Mouse (Mus musculus): ENCODE results near the gene Rapgef3.

Rapgef3 gene

DNA sequence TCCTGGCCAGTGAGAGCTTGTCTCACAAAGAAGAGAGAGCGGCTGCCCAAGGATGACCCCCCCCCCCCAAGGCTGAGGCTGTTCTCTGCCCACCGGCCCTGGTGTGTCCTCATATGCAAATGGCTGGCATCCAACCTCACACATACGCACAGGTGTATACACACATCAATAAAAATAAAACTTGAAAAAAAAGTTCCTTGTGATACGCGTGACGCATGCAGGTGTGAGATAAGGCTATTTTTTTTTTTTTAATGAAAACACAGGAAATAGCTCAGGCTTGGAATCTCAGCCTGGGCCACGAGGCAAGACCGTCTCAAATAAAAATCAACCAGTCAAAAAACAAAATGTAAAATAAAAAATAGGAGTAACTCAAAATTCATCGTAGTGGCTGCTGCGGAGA is 21.5 kb downstream of the Rapgef3 start:
- DNase-seq (ENCODE audit: low read depth): no peak

DNA sequence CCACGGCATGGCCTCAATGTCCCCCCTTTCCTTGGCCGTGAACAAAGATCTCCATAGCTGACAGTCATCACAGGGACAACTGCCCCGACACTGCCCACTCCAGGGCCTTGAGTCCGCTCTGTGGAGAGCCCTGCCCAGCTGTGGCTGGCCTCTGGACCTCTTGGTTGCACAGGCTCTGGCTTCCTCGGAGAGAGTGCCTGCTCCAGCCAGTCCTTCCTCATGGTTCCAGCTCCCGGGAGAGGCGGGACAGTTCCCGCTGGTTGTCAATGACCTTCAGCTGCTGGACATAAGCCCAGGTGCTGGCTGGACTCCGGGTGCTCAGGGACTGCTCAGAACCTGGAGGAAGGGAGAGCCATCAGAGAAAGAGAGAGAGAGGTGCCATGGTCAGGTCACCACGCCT is 22.4 kb downstream of the Rapgef3 start:
- no peak for DNase-seq (ENCODE audit: low read depth)

DNA sequence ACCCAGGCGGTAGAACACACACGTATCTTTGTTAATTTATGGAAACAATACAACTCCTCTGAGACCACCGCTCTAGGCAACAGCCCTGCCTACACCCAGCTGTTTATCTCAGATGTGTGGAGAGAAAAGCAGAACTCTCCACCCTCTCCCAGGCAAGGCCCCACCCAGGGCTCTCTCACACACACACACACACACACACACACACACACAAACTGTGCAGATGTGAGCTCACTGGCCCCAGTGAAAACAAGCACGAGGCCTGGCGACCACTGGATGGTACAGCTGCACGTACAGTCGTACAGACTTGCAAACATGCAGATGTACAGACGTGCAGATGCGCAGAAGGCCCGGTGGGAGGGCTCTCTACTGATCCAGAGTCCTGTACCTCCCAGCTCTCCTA is 22.8 kb downstream of the Rapgef3 start:
- DNase-seq (ENCODE audit: low read depth): no peak

DNA sequence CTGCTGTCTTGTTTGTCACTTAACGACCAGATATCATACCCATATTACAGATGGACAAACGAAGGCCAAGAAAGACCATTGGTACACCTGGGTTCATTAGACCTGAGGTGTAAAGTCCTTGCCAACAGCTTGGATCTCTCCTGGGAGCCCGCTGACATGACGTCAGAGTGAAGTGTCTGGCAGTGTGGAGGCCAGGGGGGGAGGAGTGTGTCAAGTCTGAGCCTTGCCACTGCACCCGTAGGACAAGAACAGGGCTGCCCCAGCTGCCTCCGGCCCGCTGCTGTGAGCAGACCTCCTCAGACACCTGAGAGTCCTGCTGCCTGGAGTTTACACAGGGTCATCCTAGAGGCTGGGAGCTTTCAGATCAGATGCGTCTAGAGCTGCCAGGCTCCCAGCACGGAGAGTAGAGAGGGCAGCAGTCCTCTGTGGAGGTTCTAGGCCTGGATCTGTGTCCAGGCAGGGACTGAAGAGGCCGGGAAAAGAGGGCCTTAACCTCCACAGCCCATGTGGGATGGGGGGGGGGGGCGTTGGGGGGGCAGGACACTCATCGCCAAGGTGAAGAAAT is 23.7 kb downstream of the Rapgef3 start:
- DNase-seq (ENCODE audit: low read depth): no peak

DNA sequence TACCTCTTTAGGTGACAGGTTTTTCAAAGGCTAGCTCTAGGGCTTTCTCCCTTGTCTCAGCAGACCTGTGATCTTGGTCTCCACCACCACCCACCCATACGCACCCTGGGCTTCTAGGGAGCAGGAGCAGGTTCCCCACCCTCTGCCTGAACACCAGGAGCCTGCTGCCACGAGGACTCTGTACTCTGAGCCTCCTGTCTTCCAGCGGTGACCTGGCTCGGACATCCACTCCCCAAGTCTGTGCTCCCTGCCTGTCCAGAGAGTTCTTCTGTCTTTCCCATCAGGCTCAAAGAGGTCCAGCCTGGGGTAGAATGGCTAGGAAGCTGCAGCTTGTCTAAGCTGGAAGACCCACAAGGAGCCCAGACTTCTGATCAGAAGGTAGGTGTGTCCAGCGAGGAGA is 24.6 kb downstream of the Rapgef3 start:
- DNase-seq (ENCODE audit: low read depth): no peak

DNA sequence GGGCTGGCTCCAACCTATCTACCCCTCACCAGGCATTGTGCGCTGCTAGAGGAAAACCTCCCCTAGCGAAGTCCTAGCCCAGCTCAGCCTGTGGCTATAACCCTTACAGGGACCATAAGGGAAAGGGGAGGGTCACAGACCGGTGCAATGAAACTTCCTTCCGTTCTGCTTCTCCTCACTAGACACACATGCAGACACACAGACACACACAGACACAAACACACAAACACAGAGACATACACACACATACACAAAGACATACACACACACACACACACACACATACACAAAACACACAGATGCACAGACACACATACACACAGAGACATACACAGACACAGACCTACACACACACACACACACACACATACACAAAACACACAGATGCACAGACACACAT is 25.2 kb downstream of the Rapgef3 start:
- DNase-seq (ENCODE audit: low read depth): no peak

DNA sequence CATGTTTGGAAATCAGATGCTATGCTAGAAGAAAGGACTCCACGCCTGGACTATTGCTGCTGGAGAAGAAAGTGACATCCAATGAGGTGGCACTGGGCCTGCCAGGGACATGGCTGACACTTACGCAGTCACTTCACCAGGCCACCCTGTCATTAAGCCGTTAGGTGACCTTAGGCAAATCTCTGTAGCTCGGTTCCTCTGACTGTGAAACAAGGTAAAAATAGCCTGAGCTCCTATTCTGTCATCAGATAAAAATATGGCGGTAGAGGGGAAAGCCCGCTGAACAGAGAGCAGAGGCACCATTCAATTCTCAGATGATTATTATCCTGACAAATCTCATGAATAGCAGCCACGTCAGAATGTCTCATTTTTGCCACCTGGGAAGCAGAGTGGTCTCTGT is 25.7 kb downstream of the Rapgef3 start:
- no peak for DNase-seq (ENCODE audit: low read depth)

DNA sequence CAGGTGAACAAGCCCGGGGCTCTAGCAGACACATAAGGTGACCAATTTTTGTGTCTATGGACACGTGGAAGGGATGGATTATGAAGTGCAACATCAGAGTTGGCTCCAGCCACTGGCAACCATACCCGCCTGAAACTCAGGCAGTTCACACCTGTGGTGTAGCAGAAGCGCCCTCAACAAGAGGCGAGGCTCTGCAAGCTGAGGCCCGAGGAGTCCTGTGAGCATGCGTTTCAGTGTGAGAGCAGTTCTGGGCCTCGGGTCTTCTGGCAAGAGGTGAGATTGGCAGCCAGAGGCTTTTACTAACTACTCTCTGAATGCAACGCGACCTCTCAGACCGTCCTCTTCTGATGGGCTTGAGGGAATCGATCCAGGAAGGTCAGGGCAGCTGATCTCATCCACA is 26.1 kb downstream of the Rapgef3 start:
- no peak for DNase-seq (ENCODE audit: low read depth)

DNA sequence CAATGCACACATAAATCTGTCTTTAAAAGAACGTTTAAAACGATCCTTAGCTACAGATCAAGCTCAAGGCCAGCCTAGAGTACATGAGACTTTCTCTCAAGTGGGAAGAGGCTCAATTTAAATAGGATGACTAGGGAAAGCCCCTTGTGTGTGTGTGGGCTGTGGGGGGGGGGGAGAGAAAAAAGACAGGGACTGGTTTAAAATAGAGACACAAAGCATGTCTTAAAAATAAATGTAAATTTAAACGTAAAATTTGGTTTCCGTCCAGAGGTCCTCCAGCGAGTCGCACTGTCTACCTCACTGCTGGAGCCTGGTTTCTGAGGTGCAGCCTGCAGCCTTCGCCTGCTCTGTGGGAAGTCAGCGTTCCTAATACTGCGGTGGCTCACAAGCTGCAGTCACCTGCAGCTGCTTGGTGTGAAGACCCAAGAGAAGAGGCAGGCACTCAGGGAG is 27.5 kb downstream of the Rapgef3 start:
- DNase-seq (ENCODE audit: low read depth): no peak

DNA sequence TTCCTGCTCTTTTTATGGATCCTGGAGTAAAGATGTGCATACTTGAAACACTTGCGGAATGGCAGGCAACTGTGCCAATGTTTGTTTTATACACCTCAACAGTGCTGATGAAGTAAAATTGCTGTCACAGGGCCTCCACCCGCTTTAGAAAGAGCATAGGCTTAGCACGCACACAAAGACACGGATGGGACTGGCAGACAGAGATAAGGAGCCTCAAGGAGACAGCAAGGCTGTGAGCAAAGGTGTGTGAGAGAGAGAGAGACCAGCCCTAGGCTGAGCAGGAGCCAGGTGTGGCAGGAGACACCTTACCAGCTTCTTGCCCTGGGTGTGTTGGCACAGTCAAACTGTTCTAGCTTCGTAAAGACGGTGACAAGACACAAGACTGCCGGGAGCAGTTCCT is 28.8 kb downstream of the Rapgef3 start:
- no peak for DNase-seq (ENCODE audit: low read depth)

DNA sequence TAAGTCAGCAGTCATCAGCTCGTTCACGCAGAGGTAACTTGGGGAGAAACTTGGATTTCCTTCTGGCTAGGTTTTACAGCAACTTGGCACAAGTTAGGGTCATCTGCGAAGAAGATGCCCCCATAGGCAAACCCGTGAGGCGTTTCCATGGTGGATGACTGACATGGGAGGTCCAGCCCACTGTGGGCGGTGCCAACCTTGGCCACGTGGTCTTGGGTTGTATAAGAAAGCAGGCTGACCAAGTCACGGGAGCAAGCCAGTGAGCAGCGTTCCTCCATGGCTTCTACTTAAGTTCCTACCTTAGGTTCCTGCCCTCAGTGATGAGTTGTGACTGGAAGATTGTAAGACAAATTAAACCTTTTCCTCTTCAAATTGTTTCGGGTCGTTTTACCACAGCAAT is 35.8 kb downstream of the Rapgef3 start:
- DNase-seq (ENCODE audit: low read depth): no peak

DNA sequence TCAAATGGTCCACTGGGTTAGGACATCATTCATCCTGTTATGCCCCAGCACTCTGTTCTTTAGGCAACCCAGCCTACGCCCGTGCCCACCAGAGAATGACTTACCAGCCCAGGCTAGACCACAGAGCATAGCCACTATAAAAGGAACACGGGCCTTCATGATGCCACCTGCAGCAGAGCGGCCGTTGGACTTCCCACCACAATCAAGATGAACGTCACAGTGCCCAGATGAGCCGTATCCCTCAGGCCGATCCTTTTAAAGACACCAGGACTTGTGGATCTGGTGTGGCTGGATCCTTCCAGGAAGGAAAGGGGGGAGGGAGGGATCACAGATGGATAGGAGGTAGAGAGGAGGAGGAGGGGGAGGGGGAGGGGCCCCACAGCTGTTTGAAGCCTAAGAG is 36.7 kb downstream of the Rapgef3 start, which contains the start of gene Endou:
Gene Endou (minus strand): TSS at position 229 of the 400 bp plus-strand sequence.
- no peak for DNase-seq (ENCODE audit: low read depth)

DNA sequence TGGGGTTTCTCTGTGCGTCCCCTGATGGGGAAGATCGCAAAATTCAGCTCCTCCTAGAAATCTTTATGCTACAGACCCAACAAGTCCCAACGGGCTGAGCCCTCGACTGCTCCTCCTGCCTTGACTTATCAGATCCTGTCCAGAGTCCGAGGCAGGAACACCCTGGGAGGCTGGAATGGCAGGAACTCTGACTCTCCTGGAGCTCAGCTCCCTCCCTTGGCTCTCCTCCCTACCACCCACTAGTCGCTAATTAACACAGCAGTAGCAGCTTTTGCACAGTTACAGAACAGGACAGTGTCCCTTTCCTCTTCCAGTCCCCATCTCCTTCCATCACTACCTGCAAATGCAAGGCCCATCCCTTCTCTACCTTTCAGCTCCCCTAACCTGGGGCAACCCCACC is 37.4 kb downstream of the Rapgef3 start:
- DNase-seq (ENCODE audit: low read depth): no peak

DNA sequence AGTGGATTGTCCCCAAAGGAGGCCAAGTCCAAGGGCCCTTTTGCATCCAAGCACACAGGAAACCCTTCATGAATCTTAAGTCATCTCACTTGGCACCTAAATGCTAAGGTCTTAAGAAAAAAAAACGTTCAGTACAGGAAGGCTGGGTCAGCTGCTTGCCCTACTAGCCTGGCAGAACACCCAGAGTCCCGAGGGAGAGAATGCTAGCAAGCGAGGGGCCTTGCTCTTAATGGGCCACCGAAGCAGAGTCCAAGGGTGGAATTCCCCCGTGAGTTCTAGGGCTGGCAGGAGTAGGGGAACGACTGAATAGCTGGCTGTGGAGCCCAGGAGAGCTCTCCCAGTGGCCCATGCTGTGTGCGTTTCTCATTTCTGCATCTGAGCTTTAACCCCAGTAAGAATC is 39.0 kb downstream of the Rapgef3 start:
- no peak for DNase-seq (ENCODE audit: low read depth)

DNA sequence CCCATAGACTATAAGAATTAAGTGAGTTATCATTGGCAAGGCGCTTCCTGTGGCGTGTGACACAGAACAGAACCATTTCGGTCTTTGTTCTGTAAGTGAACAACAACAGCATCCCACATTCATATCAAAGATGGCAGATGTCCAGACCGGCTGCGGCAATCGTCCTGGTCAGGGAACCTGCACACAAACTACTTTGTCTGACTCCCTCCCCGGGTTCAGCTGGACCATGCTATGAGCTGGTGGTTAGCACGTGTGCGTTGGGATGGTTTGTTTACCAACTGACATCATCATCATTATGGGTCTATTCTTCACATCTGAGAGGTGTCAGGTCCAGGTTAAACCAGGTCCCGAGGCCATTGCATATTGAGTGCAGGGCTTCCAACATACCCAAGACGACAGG is 39.4 kb downstream of the Rapgef3 start:
- no peak for DNase-seq (ENCODE audit: low read depth)

DNA sequence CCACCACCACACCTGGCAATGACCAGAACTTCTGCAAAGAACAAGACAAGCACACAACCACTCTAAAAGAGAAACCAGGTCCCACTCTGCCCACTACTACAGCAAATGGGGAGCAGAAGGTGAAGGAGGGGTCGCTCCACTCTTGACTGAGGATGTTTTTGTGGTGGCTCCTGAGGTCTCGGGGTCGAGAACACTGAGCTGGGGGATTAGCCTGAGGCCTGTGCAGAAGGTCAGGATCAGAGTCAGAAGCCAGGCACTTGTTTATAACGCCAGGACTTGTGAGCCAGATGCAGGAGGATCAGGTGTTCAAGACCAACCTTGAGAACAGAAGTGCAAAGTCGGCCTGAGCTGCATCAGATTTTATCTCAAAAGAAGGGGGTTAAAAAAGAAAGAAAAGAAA is 40.3 kb downstream of the Rapgef3 start:
- DNase-seq (ENCODE audit: low read depth): no peak

DNA sequence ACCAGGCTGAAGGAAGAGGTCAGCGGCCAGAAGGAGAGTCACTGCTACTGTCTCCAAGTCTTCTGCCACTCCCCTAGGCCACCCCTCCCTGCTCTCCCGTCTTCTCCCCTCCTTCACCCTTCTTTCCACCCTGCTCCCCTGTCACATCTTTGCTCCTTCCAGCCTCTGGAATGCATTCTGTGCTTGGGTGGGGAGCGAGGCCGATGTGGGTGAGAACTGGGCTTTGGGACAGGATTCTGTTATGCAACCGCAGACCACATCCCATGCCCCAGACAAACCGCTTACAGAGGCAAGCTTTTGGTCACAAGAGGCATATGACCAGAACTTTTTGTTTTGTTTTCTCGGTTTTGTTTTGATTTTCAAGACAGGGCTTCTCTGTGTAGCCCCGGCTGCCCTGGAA is 40.7 kb downstream of the Rapgef3 start:
- DNase-seq (ENCODE audit: low read depth): peak; percentile 92

DNA sequence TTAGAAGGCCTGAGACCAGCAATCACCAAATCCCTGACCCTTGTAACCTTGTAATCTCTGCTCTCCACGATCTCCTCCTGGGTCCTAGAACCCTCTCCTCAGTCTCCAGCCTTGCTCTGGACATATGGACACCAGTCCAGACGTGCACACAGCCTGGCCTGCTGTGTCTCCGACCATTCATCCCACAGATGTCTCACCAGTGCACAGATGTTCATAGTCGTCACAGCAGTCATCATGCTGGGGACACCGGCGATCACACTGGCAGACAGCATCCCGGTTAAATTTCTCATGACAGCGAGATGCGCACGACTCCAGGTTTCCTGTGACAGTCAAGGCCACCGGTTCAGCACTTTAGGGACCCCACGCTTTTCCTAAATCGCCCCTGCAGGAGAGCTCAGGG is 41.5 kb downstream of the Rapgef3 start:
- DNase-seq (ENCODE audit: low read depth): no peak

DNA sequence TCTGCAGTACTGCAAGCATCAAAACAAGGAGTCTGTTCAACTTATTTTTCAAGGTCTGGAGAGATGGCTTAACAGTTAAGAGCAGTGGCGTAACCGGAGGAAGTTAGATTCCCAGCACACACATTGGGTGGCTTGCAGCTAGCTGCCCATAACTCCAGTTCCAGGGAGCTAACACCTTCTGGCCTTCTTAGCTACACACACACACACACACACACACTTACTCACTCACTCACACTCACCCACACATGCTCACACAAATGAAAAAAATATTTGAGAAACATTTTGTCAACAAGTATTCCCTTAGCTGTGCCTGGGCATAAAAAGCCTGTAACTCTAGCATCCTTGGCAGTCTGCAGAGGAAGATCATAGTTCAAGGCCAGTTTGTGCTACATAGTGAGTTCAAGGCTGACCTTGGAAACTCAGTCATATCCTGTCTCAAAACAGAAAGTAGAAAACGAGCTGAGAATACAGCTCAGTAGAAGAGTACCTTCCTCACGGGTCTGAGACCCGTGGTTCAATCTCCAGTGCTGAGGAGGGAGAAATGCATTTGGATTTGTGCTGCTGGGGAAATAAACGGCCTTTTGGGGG is 42.5 kb downstream of the Rapgef3 start:
- peak; percentile 84 for DNase-seq (ENCODE audit: low read depth)

DNA sequence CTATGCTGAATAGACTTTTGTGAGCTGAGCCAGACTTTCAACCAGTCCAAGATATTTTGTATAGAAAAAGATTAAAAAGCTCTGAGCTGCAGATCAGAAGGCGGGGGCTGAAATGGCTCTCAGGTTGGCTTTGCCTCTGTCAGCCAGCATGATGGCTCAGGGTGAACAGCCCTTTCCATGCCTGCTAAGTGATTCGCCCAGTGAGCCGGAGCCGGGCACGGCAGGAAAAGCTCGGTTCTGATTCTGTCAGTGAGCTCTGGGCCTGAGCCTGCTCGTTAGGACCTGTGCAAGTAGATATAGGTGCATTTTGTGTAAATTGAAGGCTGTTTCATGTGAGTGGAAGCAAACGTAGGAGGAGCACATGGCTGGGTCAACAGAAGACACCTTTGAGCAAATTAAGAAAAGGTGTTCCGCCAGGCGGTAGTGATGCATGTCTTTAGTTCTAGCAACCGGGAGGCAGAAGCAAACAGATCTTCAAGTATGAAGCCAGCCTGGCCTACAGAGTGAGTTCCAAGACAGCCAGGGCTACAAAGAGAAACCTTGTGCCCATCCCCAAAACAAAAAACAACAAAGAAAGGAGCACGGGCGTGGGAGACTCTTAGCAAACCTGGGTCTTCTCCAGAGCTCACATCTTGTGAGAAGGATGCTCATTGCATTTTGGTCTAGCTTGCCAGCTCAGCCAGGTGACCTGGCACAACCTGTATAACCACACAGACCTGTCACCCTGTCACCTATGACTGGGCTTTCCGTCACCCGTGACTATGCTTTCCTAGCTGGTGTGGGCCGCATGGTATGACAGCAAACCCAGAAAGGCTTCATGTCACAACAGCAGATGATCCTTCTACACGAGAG is 43.2 kb downstream of the Rapgef3 start:
- DNase-seq (ENCODE audit: low read depth): no peak

DNA sequence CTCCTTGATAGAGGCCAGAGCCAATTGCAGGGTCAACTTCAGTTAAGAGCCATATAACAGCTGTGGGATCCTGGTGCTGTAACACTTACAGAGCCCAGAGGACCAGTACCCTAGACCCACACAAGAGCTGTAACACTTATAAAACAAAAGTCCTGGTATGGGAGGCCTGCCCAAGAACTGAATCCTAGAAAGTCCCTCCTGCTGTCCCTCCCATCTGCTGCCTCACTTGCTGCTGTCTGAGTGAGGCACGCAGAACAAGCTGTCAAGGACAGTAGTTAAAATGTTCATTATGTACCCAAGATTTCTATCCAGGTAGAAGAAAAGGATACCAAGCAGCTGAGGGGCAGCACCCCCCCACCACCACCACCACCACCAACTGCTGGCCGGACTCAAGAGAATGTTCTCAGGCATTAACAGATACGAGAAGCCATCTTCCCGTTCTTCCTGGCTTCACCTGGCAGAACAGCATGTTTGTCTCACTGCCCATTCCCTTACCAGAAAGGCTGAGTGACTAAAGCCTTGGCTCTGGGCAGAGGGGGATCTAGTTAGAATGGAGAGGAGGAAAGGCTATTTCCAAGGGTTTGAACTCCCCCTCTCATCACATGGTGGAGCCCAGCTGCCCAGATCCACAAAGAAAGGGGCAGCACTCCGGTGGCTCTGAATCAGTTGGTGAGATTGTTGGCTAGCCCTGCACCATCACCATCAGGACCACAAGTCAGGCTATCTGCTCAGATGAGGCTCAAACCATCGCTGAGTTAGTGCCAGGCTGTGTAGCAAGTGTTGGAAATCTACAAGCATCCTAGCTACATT is 44.0 kb downstream of the Rapgef3 start:
- DNase-seq (ENCODE audit: low read depth): no peak

DNA sequence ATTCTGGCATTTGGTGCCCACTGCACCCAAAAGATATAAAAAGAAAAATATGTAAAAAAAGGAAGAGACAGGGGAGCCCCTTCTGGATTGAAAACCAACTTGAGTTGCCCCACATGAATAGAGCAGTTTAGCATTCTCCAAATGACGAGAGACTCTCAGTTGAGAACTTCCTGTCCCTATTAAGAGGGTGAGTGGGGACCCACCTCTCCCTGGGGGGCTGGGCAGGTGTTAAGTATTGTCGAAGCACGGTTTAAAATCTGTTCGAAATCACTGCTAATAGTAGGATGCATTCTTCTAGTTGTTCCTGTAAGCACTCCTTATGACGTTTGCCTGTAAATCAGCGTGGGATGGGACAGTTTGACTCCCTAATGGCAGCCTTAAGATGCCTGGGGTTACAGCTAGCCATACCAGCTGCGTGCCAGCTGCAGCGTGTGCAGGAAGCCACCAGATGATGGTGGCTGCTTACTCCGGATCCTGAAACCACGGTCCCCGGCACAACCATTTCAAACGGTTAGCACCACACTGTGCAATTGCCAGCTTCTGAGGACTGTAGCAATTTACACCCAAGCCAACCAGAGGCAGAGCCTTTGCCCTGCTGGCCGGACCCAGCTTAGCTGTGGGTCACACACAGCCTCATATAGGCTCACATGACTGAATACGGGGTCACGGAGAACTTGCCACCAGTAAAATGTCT is 46.6 kb downstream of the Rapgef3 start:
- DNase-seq (ENCODE audit: low read depth): peak; percentile 92

Measured in 416B (cell line).